26 mouse cellular contexts compared by ENCODE assay signal in the genomic region with DNA sequence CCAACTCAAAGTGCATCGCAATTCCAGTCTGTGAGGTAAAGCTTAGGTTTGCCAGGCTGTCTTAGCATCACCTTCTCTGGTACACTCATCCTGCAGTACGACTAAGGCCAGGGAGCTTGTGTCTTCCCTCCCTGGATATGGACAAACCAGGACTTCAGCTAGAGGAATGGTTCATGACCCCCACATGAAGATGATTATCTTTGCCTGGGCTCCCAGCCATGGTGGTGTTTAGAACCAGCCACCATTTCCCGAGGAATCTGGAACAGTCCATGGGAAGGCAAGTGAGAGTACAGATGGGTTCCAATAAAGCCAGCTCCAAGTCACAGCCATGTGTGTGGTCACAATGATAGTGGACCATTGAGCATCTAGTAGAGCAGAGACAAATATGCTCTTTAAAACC.
"Had no signal": no experiment of that assay in that cellular context is flagged by ENCODE, and none has a peak within 500 bp of the region (broad histone marks: within the 10 kb centered on the region; RNA-seq: fewer than 3 reads in every experiment).

No protein-coding gene starts in this region.

- H3K36me3 ChIP-seq: embryonic facial prominence, embryonic 10.5 days; embryonic facial prominence, embryonic 12.5 days; embryonic facial prominence, embryonic 13.5 days; embryonic facial prominence, embryonic 15.5 days; forebrain, embryonic 10.5 days; heart, embryonic 10.5 days had no signal

- H3K9me3 ChIP-seq: embryonic facial prominence, embryonic 10.5 days; embryonic facial prominence, embryonic 12.5 days; embryonic facial prominence, embryonic 13.5 days; embryonic facial prominence, embryonic 15.5 days; forebrain, embryonic 10.5 days; forebrain, embryonic 13.5 days; heart, embryonic 10.5 days had no signal

- H3K27me3 ChIP-seq: embryonic facial prominence, embryonic 12.5 days; embryonic facial prominence, embryonic 13.5 days; embryonic facial prominence, embryonic 15.5 days had no signal

- H3K27ac ChIP-seq: embryonic facial prominence, embryonic 12.5 days; embryonic facial prominence, embryonic 13.5 days; embryonic facial prominence, embryonic 15.5 days; forebrain, embryonic 10.5 days; forebrain, embryonic 13.5 days; gastrocnemius, adult 2 months; heart, adult 2 months; heart, embryonic 10.5 days had no signal

- H3K4me3 ChIP-seq: embryonic facial prominence, embryonic 10.5 days; embryonic facial prominence, embryonic 12.5 days; embryonic facial prominence, embryonic 13.5 days; embryonic facial prominence, embryonic 15.5 days; erythroblast, embryonic 14.5 days; forebrain, embryonic 10.5 days; forebrain, embryonic 13.5 days; gastrocnemius, adult 2 months; heart, adult 2 months; heart, embryonic 10.5 days had no signal

- ATAC-seq: forebrain, embryonic 13.5 days; forebrain, embryonic 14.5 days; forebrain, embryonic 16.5 days; forebrain, postnatal 0 days had no signal

- H3K9ac ChIP-seq: embryonic facial prominence, embryonic 12.5 days; embryonic facial prominence, embryonic 13.5 days; embryonic facial prominence, embryonic 15.5 days; forebrain, embryonic 13.5 days; forebrain, postnatal 0 days had no signal

- H3K4me2 ChIP-seq: embryonic facial prominence, embryonic 12.5 days; embryonic facial prominence, embryonic 13.5 days; embryonic facial prominence, embryonic 15.5 days; forebrain, embryonic 13.5 days; heart, embryonic 11.5 days had no signal

- DNase-seq: cerebellum, adult 9-10 months; cerebellum, adult 9-11 months; cerebellum, postnatal 14 days; cerebellum, postnatal 25 days; cerebellum, postnatal 36 days; embryo, embryonic 11 days; forebrain, postnatal 0 days; gastrocnemius, adult 2 months; gastrocnemius, postnatal 10 days; gastrocnemius, postnatal 14 days; gastrocnemius, postnatal 25 days; gastrocnemius, postnatal 36 days; heart, adult 11 months; heart, adult 18-20 months; heart, adult 2 months had no signal
